Mouse (Mus musculus) intestine, embryonic 15.5 days (tissue): ENCODE data around the gene Scube1. TPM values are rescaled to one million over a fixed set of nuclear protein-coding genes. Genes with fewer than 3 reads are reported as not detected.

Experiments
- ATAC-seq: fragments of 200-750 bp; cut with Nextera tagmentation; 2 replicates; pipeline ENCODE4 v1.8.0; 2017; ENCODE audit warnings: moderate TSS enrichment, moderate library complexity
- H3K27ac ChIP-seq: fragments of 300-500 bp; sonication (generic); 2 replicates; pipeline ENCODE4 v1.5.1; 2015; ENCODE audit warnings: mild to moderate bottlenecking, inconsistent platforms
- H3K27me3 ChIP-seq: fragments of 300-500 bp; sonication (generic); replicated peaks from 2 replicates; pipeline ENCODE4 v1.6.1; 2015; ENCODE audit warnings: inconsistent platforms
- H3K36me3 ChIP-seq: fragments of 300-500 bp; sonication (generic); 2 replicates; pipeline ENCODE4 v1.6.1; 2015; ENCODE audit warnings: inconsistent platforms
- H3K4me1 ChIP-seq: fragments of 300-500 bp; sonication (generic); replicated peaks from 2 replicates; pipeline ENCODE4 v1.6.1; 2015; ENCODE audit warnings: inconsistent platforms
- H3K4me2 ChIP-seq: fragments of 300-500 bp; sonication (generic); replicated peaks from 2 replicates; pipeline ENCODE4 v1.6.1; 2015; ENCODE audit warnings: mild to moderate bottlenecking, inconsistent platforms
- H3K4me3 ChIP-seq: fragments of 300-500 bp; sonication (generic); replicated peaks from 2 replicates; pipeline ENCODE4 v1.5.1; 2015; ENCODE audit warnings: inconsistent platforms
- H3K9ac ChIP-seq: fragments of 300-500 bp; sonication (generic); 2 replicates; pipeline ENCODE4 v1.6.1; 2015; ENCODE audit warnings: inconsistent platforms
- H3K9me3 ChIP-seq: fragments of 300-500 bp; sonication (generic); 2 replicates; pipeline ENCODE4 v1.6.1; 2016; ENCODE audit warnings: inconsistent platforms
- WGBS: fragments of 180-500 bp; shearing (Covaris S2); methylation state at CpG from one replicate; pipeline ENCODE4 v1.1.7; 2015; 5-methylcytosine and 5-hydroxymethylcytosine counted together
- polyA plus RNA-seq: library from polyadenylated mRNA; unstranded; fragments of >200 nt; fragmentation: Nextera tagmentation; extraction: Ambion mirVana; gene quantifications from 2 replicates; pipeline ENCODE4 v1.2.1, GENCODE M21; 2015

The Scube1 gene
- polyA plus RNA-seq, 1 experiment from 2014 or later = 4.3 TPM

- no peaks in the 10 kb centered on the region for H3K36me3 ChIP-seq
- H3K4me2 ChIP-seq = no peak overlapping the region
- no peaks in the 10 kb centered on the region for H3K9me3 ChIP-seq
- WGBS = 33% methylated on average over 3 of the region's 3 CpGs
- no peak overlapping the region for H3K4me3 ChIP-seq
- no peak overlapping the region for H3K27ac ChIP-seq
- H3K9ac ChIP-seq = no peak overlapping the region
- H3K4me1 ChIP-seq = peaks cover 12% of the 10 kb centered on the region; the same call in 1 of the 2 replicates
- no peaks in the 10 kb centered on the region for H3K27me3 ChIP-seq
- ATAC-seq = no peak
These were observed 85.7 kb downstream of the Scube1 start for GRCm38 (mm10) chr15:83639160-83639559.

- H3K9me3 ChIP-seq = no peaks in the 10 kb centered on the region
- H3K27me3 ChIP-seq = no peaks in the 10 kb centered on the region
- no peak for ATAC-seq
- H3K36me3 ChIP-seq = no peaks in the 10 kb centered on the region
- no peak overlapping the region for H3K9ac ChIP-seq
- no peak overlapping the region for H3K4me2 ChIP-seq
- H3K4me1 ChIP-seq = peaks cover 12% of the 10 kb centered on the region; the same call in 1 of the 2 replicates
- H3K4me3 ChIP-seq = no peak overlapping the region
- 68% methylated on average over 20 of the region's 20 CpGs for WGBS
- no peak overlapping the region for H3K27ac ChIP-seq
These were observed 86.5 kb downstream of the Scube1 start for GRCm38 (mm10) chr15:83638196-83638899.

GRCm38 (mm10) chr15:83636759-83637158 lies 88.1 kb downstream of the Scube1 start:
- Histone ChIP-seq H3K4me1 (peaks cover 12% of the 10 kb centered on the region; the same call in 1 of the 2 replicates), H3K4me2 (no peak overlapping the region), H3K27ac (no peak overlapping the region), H3K9ac (no peak overlapping the region), H3K27me3 (no peaks in the 10 kb centered on the region), H3K36me3 (no peaks in the 10 kb centered on the region), H3K4me3 (no peak overlapping the region), H3K9me3 (no peaks in the 10 kb centered on the region)
- no peak for ATAC-seq
- WGBS = 45% methylated on average over 6 of the region's 6 CpGs

GRCm38 (mm10) chr15:83635251-83635650 lies 89.6 kb downstream of the Scube1 start:
- H3K4me1 ChIP-seq = peaks cover 12% of the 10 kb centered on the region; the same call in 1 of the 2 replicates
- H3K4me3 ChIP-seq = no peak overlapping the region
- H3K4me2 ChIP-seq = no peak overlapping the region
- H3K9me3 ChIP-seq = no peaks in the 10 kb centered on the region
- no peak overlapping the region for H3K27ac ChIP-seq
- 47% methylated on average over 3 of the region's 3 CpGs for WGBS
- H3K9ac ChIP-seq = no peak overlapping the region
- no peaks in the 10 kb centered on the region for H3K36me3 ChIP-seq
- no peaks in the 10 kb centered on the region for H3K27me3 ChIP-seq
- no peak for ATAC-seq

- H3K4me1 ChIP-seq = peaks cover 6% of the 10 kb centered on the region; the same call in 1 of the 2 replicates
- H3K27me3 ChIP-seq = no peaks in the 10 kb centered on the region
- H3K36me3 ChIP-seq = peaks cover 3% of the 10 kb centered on the region; the same call in 1 of the 2 replicates
- H3K9me3 ChIP-seq = 0 out of 2 replicates have a peak, but pooled peaks cover 2% of the 10 kb centered on the region
- H3K27ac ChIP-seq = no peak overlapping the region
- no peak overlapping the region for H3K9ac ChIP-seq
- 11% methylated on average over 1 of the region's 1 CpGs for WGBS
- ATAC-seq = no peak
- H3K4me3 ChIP-seq = no peak overlapping the region
- no peak overlapping the region for H3K4me2 ChIP-seq
These were observed 90.7 kb downstream of the Scube1 start for GRCm38 (mm10) chr15:83634076-83634475.

GRCm38 (mm10) chr15:83631071-83631470 lies 93.8 kb downstream of the Scube1 start:
- no peak overlapping the region for H3K27ac ChIP-seq
- no peak for ATAC-seq
- 0 out of 2 replicates have a peak, but pooled peaks cover 2% of the 10 kb centered on the region for H3K9me3 ChIP-seq
- no peaks in the 10 kb centered on the region for H3K4me1 ChIP-seq
- WGBS = 72% methylated on average over 7 of the region's 7 CpGs
- H3K27me3 ChIP-seq = no peaks in the 10 kb centered on the region
- no peak overlapping the region for H3K4me2 ChIP-seq
- no peak overlapping the region for H3K9ac ChIP-seq
- H3K4me3 ChIP-seq = no peak overlapping the region
- peaks cover 3% of the 10 kb centered on the region; the same call in 1 of the 2 replicates for H3K36me3 ChIP-seq

GRCm38 (mm10) chr15:83629716-83630115 lies 95.1 kb downstream of the Scube1 start:
- WGBS = 67% methylated on average over 3 of the region's 3 CpGs
- 0 out of 2 replicates have a peak, but pooled peaks cover 2% of the 10 kb centered on the region for H3K9me3 ChIP-seq
- no peak overlapping the region for H3K4me2 ChIP-seq
- no peak overlapping the region for H3K27ac ChIP-seq
- H3K4me3 ChIP-seq = no peak overlapping the region
- ATAC-seq = no peak
- no peaks in the 10 kb centered on the region for H3K27me3 ChIP-seq
- no peaks in the 10 kb centered on the region for H3K4me1 ChIP-seq
- H3K36me3 ChIP-seq = peaks cover 3% of the 10 kb centered on the region; the same call in 1 of the 2 replicates
- no peak overlapping the region for H3K9ac ChIP-seq

- Histone ChIP-seq H3K36me3 (peaks cover 3% of the 10 kb centered on the region; the same call in 1 of the 2 replicates), H3K27ac (no peak overlapping the region), H3K9ac (no peak overlapping the region), H3K4me1 (no peaks in the 10 kb centered on the region), H3K4me3 (no peak overlapping the region), H3K4me2 (no peak overlapping the region), H3K27me3 (no peaks in the 10 kb centered on the region), H3K9me3 (0 out of 2 replicates have a peak, but pooled peaks cover 2% of the 10 kb centered on the region)
- no peak for ATAC-seq
- WGBS = 95% methylated on average over 2 of the region's 2 CpGs
These were observed 98.6 kb downstream of the Scube1 start for GRCm38 (mm10) chr15:83626142-83626645.

- no peaks in the 10 kb centered on the region for H3K27me3 ChIP-seq
- no peaks in the 10 kb centered on the region for H3K9me3 ChIP-seq
- no peaks in the 10 kb centered on the region for H3K4me1 ChIP-seq
- no peak for ATAC-seq
- no peak overlapping the region for H3K9ac ChIP-seq
- no peak overlapping the region for H3K4me3 ChIP-seq
- no peak overlapping the region for H3K4me2 ChIP-seq
- WGBS = 95% methylated on average over 3 of the region's 3 CpGs
- no peak overlapping the region for H3K27ac ChIP-seq
- no peaks in the 10 kb centered on the region for H3K36me3 ChIP-seq
These were observed 109.6 kb downstream of the Scube1 start for GRCm38 (mm10) chr15:83615245-83615644.

GRCm38 (mm10) chr15:83607115-83607802 lies 117.6 kb downstream of the Scube1 start:
- H3K9ac ChIP-seq = no peak overlapping the region
- no peaks in the 10 kb centered on the region for H3K36me3 ChIP-seq
- ATAC-seq = peak; percentile 69
- no peaks in the 10 kb centered on the region for H3K27me3 ChIP-seq
- WGBS = 45% methylated on average over 15 of the region's 15 CpGs
- H3K9me3 ChIP-seq = no peaks in the 10 kb centered on the region
- peaks cover 6% of the 10 kb centered on the region for H3K4me1 ChIP-seq
- H3K27ac ChIP-seq = no peak overlapping the region
- H3K4me3 ChIP-seq = no peak overlapping the region
- H3K4me2 ChIP-seq = no peak overlapping the region

- H3K9ac ChIP-seq = no peak overlapping the region
- H3K9me3 ChIP-seq = no peaks in the 10 kb centered on the region
- peaks cover 6% of the 10 kb centered on the region for H3K4me1 ChIP-seq
- no peak overlapping the region for H3K27ac ChIP-seq
- no peak for ATAC-seq
- H3K27me3 ChIP-seq = no peaks in the 10 kb centered on the region
- H3K4me3 ChIP-seq = no peak overlapping the region
- H3K36me3 ChIP-seq = no peaks in the 10 kb centered on the region
- no peak overlapping the region for H3K4me2 ChIP-seq
- WGBS = 90% methylated on average over 8 of the region's 8 CpGs
These were observed 118.1 kb downstream of the Scube1 start for GRCm38 (mm10) chr15:83606700-83607099.

GRCm38 (mm10) chr15:83606216-83606615 lies 118.6 kb downstream of the Scube1 start:
- peaks cover 6% of the 10 kb centered on the region for H3K4me1 ChIP-seq
- no peak overlapping the region for H3K27ac ChIP-seq
- no peak overlapping the region for H3K4me2 ChIP-seq
- H3K9ac ChIP-seq = no peak overlapping the region
- ATAC-seq = no peak
- no peaks in the 10 kb centered on the region for H3K36me3 ChIP-seq
- H3K9me3 ChIP-seq = no peaks in the 10 kb centered on the region
- H3K4me3 ChIP-seq = no peak overlapping the region
- no peaks in the 10 kb centered on the region for H3K27me3 ChIP-seq
- 79% methylated on average over 11 of the region's 11 CpGs for WGBS
